Mouse (Mus musculus): Measurements from ENCODE around the gene Anxa9.

Anxa9 gene

GRCm38 (mm10) chr3:95313476-95313875 lies 6.5 kb upstream of the Anxa9 start:
- DNase-seq = no peak

- no peak for DNase-seq
Measured at GRCm38 (mm10) chr3:95312623-95313022, 5.6 kb upstream of the Anxa9 start.

GRCm38 (mm10) chr3:95310968-95311882 lies 4.2 kb upstream of the Anxa9 start:
- DNase-seq = peak; percentile 81

- no peak for DNase-seq
Measured at GRCm38 (mm10) chr3:95310496-95310895, 3.5 kb upstream of the Anxa9 start.

GRCm38 (mm10) chr3:95306244-95306643 lies 732 bp downstream of the Anxa9 start:
- DNase-seq = no peak

- no peak for DNase-seq
Measured at GRCm38 (mm10) chr3:95301204-95301796, 5.7 kb downstream of the Anxa9 start.

GRCm38 (mm10) chr3:95298018-95298417 lies 9.0 kb downstream of the Anxa9 start:
- no peak for DNase-seq

GRCm38 (mm10) chr3:95296103-95296469 lies 10.9 kb downstream of the Anxa9 start:
- DNase-seq = peak; percentile 70

- DNase-seq = peak; percentile 57
Measured at GRCm38 (mm10) chr3:95295321-95296102, 11.5 kb downstream of the Anxa9 start.

GRCm38 (mm10) chr3:95294718-95295117 lies 12.3 kb downstream of the Anxa9 start:
- no peak for DNase-seq

- DNase-seq = no peak
Measured at GRCm38 (mm10) chr3:95294316-95294715, 12.7 kb downstream of the Anxa9 start.

GRCm38 (mm10) chr3:95293537-95293936 lies 13.4 kb downstream of the Anxa9 start:
- peak; percentile 45 for DNase-seq

GRCm38 (mm10) chr3:95292899-95293298 lies 14.1 kb downstream of the Anxa9 start:
- no peak for DNase-seq

GRCm38 (mm10) chr3:95291041-95291440 lies 15.9 kb downstream of the Anxa9 start:
- no peak for DNase-seq

GRCm38 (mm10) chr3:95290156-95290555 lies 16.8 kb downstream of the Anxa9 start:
- DNase-seq = no peak

- DNase-seq = no peak
Measured at GRCm38 (mm10) chr3:95289419-95289818, 17.6 kb downstream of the Anxa9 start.

GRCm38 (mm10) chr3:95287541-95287940 lies 19.4 kb downstream of the Anxa9 start:
- peak; percentile 49 for DNase-seq

- no peak for DNase-seq
Measured at GRCm38 (mm10) chr3:95286510-95286909, 20.5 kb downstream of the Anxa9 start.

- DNase-seq = no peak
Measured at GRCm38 (mm10) chr3:95286011-95286410, 21.0 kb downstream of the Anxa9 start.

GRCm38 (mm10) chr3:95285390-95285789 lies 21.6 kb downstream of the Anxa9 start:
- DNase-seq = no peak

- DNase-seq = no peak
Measured at GRCm38 (mm10) chr3:95284501-95285281, 22.3 kb downstream of the Anxa9 start.

GRCm38 (mm10) chr3:95284062-95284461 lies 22.9 kb downstream of the Anxa9 start:
- no peak for DNase-seq

- no peak for DNase-seq
Measured at GRCm38 (mm10) chr3:95283589-95283941, 23.4 kb downstream of the Anxa9 start.

All from kidney, postnatal 10 days (tissue).